Mouse (Mus musculus): ENCODE data around the gene Nek9. TPM values are rescaled to one million over a fixed set of nuclear protein-coding genes. Genes with fewer than 3 reads are reported as not detected.
A peak's percentile ranks its signal among the peaks of the same experiment; 100 is the strongest.

Nek9 gene
- polyA plus RNA-seq (2014; fragmentation: Nextera tagmentation; extraction: Ambion mirVana) = 13.8 and 14.0 TPM in 2 replicates

DNA sequence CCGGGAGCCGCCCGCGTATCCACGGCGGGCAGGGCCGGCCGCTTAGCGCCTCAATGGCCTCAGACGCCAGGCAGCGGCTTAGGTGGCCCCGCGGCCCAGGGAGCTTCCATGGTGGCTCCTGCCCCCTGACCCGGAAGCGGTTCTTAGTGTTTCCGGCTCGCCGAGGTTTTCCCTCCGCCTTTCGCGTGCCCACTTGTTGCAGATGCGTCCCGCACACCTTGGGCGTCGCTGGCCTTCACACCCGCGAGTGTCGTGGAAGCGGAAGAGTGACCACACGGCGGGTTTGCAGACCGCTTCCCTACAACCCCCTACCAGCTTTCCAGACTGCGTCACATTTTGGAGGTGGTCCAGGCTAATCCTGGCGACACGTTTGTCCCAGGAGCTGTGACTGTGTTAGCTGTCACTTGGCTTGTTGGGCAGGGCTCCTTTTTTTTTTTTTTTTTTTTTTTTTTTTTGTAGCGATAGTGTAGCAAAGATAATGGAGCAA, at the start of gene Nek9:
Gene Nek9 (minus strand): TSS at position 120 of the 487 bp plus-strand sequence.
- WGBS = under 1% methylated on average over 36 of the region's 36 CpGs
- no peaks in the 10 kb centered on the region for H3K9me3 ChIP-seq (ENCODE audit: control insufficient read depth, low read length)
- peak; percentile 85 for ATAC-seq (replicated peaks; ENCODE audit: low FRiP score)

DNA sequence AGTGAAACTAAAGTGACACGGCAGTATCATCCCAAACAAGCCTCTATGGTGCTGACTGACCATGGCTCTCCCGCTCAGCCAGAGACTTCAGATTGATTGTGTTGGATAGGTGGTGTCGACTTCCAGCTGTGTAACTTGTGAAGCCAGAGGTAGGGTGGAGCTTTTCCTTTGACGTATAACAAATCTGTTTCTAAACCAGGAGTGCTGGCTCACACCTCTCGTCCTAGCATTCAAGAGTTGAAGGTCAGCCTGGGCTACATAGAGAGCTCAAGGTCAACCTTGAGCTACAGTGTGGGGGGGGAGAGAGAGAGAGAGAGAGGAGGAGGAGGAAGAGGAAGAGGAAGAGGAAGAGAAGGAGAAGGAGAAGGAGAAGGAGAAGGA, 46.8 kb upstream of the Nek9 start:
- Histone ChIP-seq H3K4me2 (ENCODE audit: low read depth, low read length, severe bottlenecking) (no peak overlapping the region), H3K4me1 (replicated peaks; ENCODE audit: control insufficient read depth, insufficient read depth, low read length) (no peaks in the 10 kb centered on the region), H3K9ac (ENCODE audit: low read length) (no peak overlapping the region), H3K9me3 (ENCODE audit: control insufficient read depth, low read length) (no peaks in the 10 kb centered on the region), H3K4me3 (ENCODE audit: low read depth, low read length) (no peak overlapping the region), H3K36me3 (ENCODE audit: control insufficient read depth, insufficient read depth, low read length) (no peaks in the 10 kb centered on the region), H3K27me3 (ENCODE audit: control insufficient read depth, insufficient read depth, low read length) (no peaks in the 10 kb centered on the region), H3K27ac (ENCODE audit: low read depth, low read length) (no peak overlapping the region)
- 66% methylated on average over 5 of the region's 5 CpGs for WGBS
- ATAC-seq (replicated peaks; ENCODE audit: low FRiP score) = no peak
- DNase-seq (ENCODE audit: low spot score) = no peak

More for the DNA sequence above, at the start of gene Nek9:
- Histone ChIP-seq H3K4me3 (ENCODE audit: low read depth, low read length) (peak within 1 kb of the TSS; percentile 97), H3K27me3 (ENCODE audit: control insufficient read depth, insufficient read depth, low read length) (no peaks in the 10 kb centered on the region), H3K36me3 (ENCODE audit: control insufficient read depth, insufficient read depth, low read length) (no peaks in the 10 kb centered on the region), H3K27ac (ENCODE audit: low read depth, low read length) (peak within 1 kb of the TSS; percentile 57; the same call in 1 of the 2 replicates), H3K4me1 (replicated peaks; ENCODE audit: control insufficient read depth, insufficient read depth, low read length) (peaks cover 2% of the 10 kb centered on the region; the same call in 1 of the 2 replicates), H3K9ac (ENCODE audit: low read length) (peak within 1 kb of the TSS; percentile 95), H3K4me2 (ENCODE audit: low read depth, low read length, severe bottlenecking) (peak within 1 kb of the TSS; percentile 63)
- peak; percentile 95 for DNase-seq (ENCODE audit: low spot score)

DNA sequence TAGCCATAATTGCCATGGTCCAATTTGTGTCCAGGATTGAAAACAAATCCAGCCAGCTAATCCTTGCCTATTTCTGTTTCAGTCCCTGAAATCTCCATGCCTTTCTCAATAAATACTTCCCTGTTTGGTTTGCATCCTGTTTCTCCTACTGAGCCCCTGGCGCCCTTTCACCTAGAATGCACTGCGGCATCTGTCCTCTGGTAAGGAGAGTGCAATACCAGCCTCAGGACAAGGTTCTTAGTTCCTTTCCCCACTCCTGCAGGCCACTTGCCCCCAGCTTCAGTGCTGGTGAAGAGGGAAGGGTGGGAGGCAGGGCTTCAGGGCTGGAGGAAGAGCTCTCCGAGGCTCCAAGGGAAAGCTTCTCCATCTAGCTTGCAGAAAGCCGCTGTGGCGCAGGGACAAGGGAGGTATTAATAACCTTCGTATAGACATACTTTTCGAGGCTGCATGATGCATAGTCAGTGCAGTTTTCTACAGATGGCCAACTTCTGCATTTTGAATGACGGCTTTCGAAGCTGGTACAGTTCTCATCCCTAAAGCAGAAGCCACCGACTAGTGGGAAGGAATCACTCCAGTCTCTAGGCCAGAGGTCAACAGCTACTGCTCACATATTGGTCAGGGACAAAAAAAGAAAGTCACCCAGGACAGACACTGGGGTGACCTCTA, 46.3 kb upstream of the Nek9 start:
- Histone ChIP-seq H3K9me3 (ENCODE audit: control insufficient read depth, low read length) (no peaks in the 10 kb centered on the region), H3K4me2 (ENCODE audit: low read depth, low read length, severe bottlenecking) (no peak overlapping the region), H3K9ac (ENCODE audit: low read length) (no peak overlapping the region), H3K36me3 (ENCODE audit: control insufficient read depth, insufficient read depth, low read length) (no peaks in the 10 kb centered on the region), H3K4me3 (ENCODE audit: low read depth, low read length) (no peak overlapping the region), H3K27me3 (ENCODE audit: control insufficient read depth, insufficient read depth, low read length) (no peaks in the 10 kb centered on the region), H3K27ac (ENCODE audit: low read depth, low read length) (no peak overlapping the region), H3K4me1 (replicated peaks; ENCODE audit: control insufficient read depth, insufficient read depth, low read length) (no peaks in the 10 kb centered on the region)
- no peak for DNase-seq (ENCODE audit: low spot score)
- no peak for ATAC-seq (replicated peaks; ENCODE audit: low FRiP score)
- WGBS = 79% methylated on average over 10 of the region's 10 CpGs

DNA sequence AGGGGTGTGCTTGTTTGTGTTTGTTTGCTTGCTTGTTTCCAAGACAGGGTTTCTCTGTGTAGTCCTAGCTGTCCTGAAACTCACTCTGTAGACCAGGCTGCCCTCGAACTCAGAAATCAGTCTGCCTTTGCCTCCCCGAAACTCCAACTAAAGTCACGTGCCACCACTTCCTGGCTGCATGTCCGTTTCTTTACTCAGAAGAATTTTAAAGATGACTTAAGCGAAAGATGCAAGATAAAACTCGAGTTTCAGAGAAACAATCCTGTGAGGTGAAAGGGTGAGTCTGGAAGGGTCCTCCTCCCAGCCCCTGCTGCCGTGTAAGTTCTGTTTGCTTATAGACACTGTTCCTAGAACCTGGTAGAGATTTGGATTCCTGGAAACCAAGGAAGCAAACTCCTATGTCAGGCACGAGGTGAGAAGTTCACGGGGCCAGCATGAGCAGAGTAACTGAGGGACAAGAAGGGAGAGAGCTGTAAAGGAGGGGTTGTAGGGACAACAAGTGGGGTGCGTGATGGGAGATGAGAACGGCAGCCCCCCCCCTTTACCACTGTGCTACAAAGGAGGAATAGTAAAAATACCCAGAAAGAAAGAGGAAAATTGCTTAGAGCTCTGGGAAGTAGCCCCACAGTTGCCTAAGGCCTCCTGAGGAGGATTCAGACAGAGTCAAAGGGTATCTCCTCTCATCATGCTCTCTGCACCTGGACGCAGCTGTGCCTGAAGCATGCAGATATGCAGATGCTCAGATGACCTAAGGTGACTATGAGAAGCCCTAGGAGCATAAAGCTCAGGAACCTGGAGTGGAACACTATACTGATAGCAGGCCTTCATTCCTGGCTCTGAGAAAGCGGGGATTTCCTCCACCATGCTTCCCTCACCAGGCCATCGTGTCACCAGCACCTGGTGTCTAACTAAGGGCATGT, 43.9 kb upstream of the Nek9 start:
- Histone ChIP-seq H3K27ac (ENCODE audit: low read depth, low read length) (no peak overlapping the region), H3K4me1 (replicated peaks; ENCODE audit: control insufficient read depth, insufficient read depth, low read length) (no peaks in the 10 kb centered on the region), H3K27me3 (ENCODE audit: control insufficient read depth, insufficient read depth, low read length) (no peaks in the 10 kb centered on the region), H3K9me3 (ENCODE audit: control insufficient read depth, low read length) (no peaks in the 10 kb centered on the region), H3K4me3 (ENCODE audit: low read depth, low read length) (no peak overlapping the region), H3K9ac (ENCODE audit: low read length) (no peak overlapping the region), H3K4me2 (ENCODE audit: low read depth, low read length, severe bottlenecking) (no peak overlapping the region), H3K36me3 (ENCODE audit: control insufficient read depth, insufficient read depth, low read length) (no peaks in the 10 kb centered on the region)
- ATAC-seq (replicated peaks; ENCODE audit: low FRiP score) (no peak), DNase-seq (ENCODE audit: low spot score) (no peak)
- 82% methylated on average over 14 of the region's 14 CpGs for WGBS

DNA sequence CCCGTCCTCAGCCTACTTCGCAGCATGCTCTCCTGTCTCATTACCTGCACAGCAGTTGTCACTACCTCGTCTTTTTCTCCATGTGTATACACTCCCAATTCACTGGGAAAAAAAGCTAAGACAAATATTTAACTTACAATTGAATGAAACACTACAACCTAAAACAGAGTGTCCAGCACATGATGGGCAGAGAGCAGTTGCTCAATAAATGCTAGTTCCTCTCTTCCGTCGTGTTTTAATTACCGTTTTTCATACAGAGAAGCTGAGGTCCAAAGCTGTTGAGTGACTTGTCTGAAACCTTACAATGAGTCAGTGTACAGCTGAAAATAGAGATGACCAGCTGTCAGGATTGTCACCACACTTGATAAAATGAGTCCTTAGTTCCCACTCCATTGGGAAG, 42.4 kb upstream of the Nek9 start:
- 93% methylated on average over 6 of the region's 6 CpGs for WGBS
- H3K4me3 ChIP-seq (ENCODE audit: low read depth, low read length) = no peak overlapping the region
- no peak overlapping the region for H3K27ac ChIP-seq (ENCODE audit: low read depth, low read length)
- no peak overlapping the region for H3K4me2 ChIP-seq (ENCODE audit: low read depth, low read length, severe bottlenecking)
- H3K4me1 ChIP-seq (replicated peaks; ENCODE audit: control insufficient read depth, insufficient read depth, low read length) = no peaks in the 10 kb centered on the region
- H3K9ac ChIP-seq (ENCODE audit: low read length) = no peak overlapping the region
- ATAC-seq (replicated peaks; ENCODE audit: low FRiP score) (no peak), DNase-seq (ENCODE audit: low spot score) (no peak)
- H3K27me3 ChIP-seq (ENCODE audit: control insufficient read depth, insufficient read depth, low read length) = no peaks in the 10 kb centered on the region
- H3K36me3 ChIP-seq (ENCODE audit: control insufficient read depth, insufficient read depth, low read length) = no peaks in the 10 kb centered on the region
- no peaks in the 10 kb centered on the region for H3K9me3 ChIP-seq (ENCODE audit: control insufficient read depth, low read length)

DNA sequence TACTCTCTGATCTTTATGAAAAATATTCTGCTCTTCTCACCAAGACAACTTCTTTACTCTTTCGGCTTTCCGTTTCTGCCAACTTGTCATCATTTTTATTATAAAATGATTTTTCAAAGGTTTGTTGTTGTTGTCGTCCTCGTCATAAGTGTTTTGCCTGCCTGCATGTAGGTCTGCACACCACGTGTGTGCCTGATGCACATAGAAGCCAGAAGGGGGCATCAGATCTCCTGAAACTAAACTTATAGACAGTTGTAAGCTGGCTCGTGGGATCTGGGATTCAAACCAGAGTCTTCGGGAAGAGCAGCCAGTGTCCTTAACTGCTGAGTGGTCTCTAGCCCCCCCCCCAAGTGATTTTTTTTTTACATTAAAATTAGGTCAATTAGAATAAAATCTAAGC, 41.8 kb upstream of the Nek9 start:
- Histone ChIP-seq H3K9ac (ENCODE audit: low read length) (no peak overlapping the region), H3K4me3 (ENCODE audit: low read depth, low read length) (no peak overlapping the region), H3K9me3 (ENCODE audit: control insufficient read depth, low read length) (no peaks in the 10 kb centered on the region), H3K27ac (ENCODE audit: low read depth, low read length) (no peak overlapping the region), H3K36me3 (ENCODE audit: control insufficient read depth, insufficient read depth, low read length) (no peaks in the 10 kb centered on the region), H3K27me3 (ENCODE audit: control insufficient read depth, insufficient read depth, low read length) (no peaks in the 10 kb centered on the region), H3K4me2 (ENCODE audit: low read depth, low read length, severe bottlenecking) (no peak overlapping the region), H3K4me1 (replicated peaks; ENCODE audit: control insufficient read depth, insufficient read depth, low read length) (no peaks in the 10 kb centered on the region)
- DNase-seq (ENCODE audit: low spot score) (no peak), ATAC-seq (replicated peaks; ENCODE audit: low FRiP score) (no peak)
- 78% methylated on average over 7 of the region's 7 CpGs for WGBS

DNA sequence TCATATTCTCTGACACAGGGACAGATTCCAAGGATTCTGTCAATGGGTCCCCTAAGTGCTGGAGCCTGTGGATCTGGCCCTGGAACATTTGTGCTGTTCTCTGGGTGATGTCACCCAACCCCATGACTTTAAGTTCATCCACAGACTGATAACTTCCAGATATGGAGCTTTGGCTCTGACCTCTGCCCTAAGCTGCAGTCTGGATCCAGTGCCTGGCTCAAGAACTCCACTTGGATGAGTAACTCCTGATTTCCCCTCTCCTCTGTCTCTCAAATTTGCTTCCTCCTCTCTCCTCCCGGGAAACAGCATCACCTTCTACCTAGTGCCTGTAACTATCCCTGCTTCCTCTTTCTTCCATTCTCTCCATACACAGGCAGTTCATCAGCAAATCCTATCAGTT, 41.1 kb upstream of the Nek9 start:
- Histone ChIP-seq H3K9ac (ENCODE audit: low read length) (no peak overlapping the region), H3K9me3 (ENCODE audit: control insufficient read depth, low read length) (no peaks in the 10 kb centered on the region), H3K36me3 (ENCODE audit: control insufficient read depth, insufficient read depth, low read length) (no peaks in the 10 kb centered on the region), H3K27ac (ENCODE audit: low read depth, low read length) (no peak overlapping the region), H3K4me3 (ENCODE audit: low read depth, low read length) (no peak overlapping the region), H3K27me3 (ENCODE audit: control insufficient read depth, insufficient read depth, low read length) (no peaks in the 10 kb centered on the region), H3K4me2 (ENCODE audit: low read depth, low read length, severe bottlenecking) (no peak overlapping the region), H3K4me1 (replicated peaks; ENCODE audit: control insufficient read depth, insufficient read depth, low read length) (no peaks in the 10 kb centered on the region)
- ATAC-seq (replicated peaks; ENCODE audit: low FRiP score) (no peak), DNase-seq (ENCODE audit: low spot score) (no peak)
- WGBS = 60% methylated on average over 1 of the region's 1 CpGs

DNA sequence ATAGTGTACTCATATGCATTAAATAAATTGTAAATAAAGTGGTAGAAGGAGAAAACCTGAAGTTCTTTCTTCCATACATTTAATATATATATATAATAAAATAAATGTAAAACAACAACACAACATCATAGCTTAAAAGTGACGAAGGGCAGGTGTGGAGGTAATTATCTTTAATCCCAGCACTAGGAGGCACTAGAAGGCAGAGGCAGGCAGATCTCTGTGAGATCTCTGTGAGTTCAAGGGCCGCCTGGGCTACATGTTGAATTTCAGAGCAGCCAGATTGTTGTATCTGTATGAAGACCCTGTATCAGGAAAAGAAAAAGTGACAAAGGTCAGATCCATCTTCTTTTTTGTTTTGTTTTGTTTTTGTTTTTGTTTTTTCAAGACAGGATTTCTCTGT, 39.1 kb upstream of the Nek9 start:
- ATAC-seq (replicated peaks; ENCODE audit: low FRiP score) (no peak), DNase-seq (ENCODE audit: low spot score) (no peak)
- H3K9ac ChIP-seq (ENCODE audit: low read length) = no peak overlapping the region
- no peaks in the 10 kb centered on the region for H3K36me3 ChIP-seq (ENCODE audit: control insufficient read depth, insufficient read depth, low read length)
- no peaks in the 10 kb centered on the region for H3K9me3 ChIP-seq (ENCODE audit: control insufficient read depth, low read length)
- H3K27ac ChIP-seq (ENCODE audit: low read depth, low read length) = no peak overlapping the region
- no peaks in the 10 kb centered on the region for H3K27me3 ChIP-seq (ENCODE audit: control insufficient read depth, insufficient read depth, low read length)
- WGBS = 84% methylated on average over 2 of the region's 2 CpGs
- peaks cover 3% of the 10 kb centered on the region; the same call in 1 of the 2 replicates for H3K4me1 ChIP-seq (replicated peaks; ENCODE audit: control insufficient read depth, insufficient read depth, low read length)
- H3K4me3 ChIP-seq (ENCODE audit: low read depth, low read length) = no peak overlapping the region
- no peak overlapping the region for H3K4me2 ChIP-seq (ENCODE audit: low read depth, low read length, severe bottlenecking)
